Mouse (Mus musculus) T-cell, adult 2 months (primary cell): ENCODE results near the gene Foxa3.
"Not testable (repeated sequence)": the region's sequence is repeated elsewhere in the genome, so short reads cannot be mapped to it uniquely, and the experiment has no call there.

ENCODE experiments used
- DNase-seq: peaks from one replicate; pipeline ENCODE4 v3.0.0; 2022; ENCODE audit warnings: low spot score

Foxa3 gene

GRCm38 (mm10) chr7:19023357-19023814 is at the start of gene Foxa3:
TSS of gene Foxa3 (minus strand) at chr7:19023538.
- DNase-seq = peak; percentile 41

DNA sequence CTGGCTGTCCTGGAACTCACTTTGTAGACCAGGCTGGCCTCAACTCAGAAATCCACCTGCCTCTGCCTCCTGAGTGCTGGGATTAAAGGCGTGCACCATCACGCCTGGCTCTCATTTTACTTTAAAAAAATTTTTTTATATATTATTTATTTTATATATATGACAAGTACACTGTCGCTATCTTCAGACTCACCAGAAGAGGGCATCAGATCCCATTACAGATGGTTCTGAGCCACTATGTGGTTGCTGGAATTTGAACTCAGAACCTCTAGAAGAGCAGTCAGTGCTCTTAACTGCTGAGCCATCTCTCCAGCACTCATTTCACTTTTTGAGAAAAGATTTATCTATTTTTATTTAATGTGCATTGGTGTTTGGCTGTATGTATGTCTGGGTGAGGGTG is 47.7 kb upstream of the Foxa3 start:
- DNase-seq = not testable (repeated sequence)

GRCm38 (mm10) chr7:19069500-19069899 is 46.2 kb upstream of the Foxa3 start:
- peak; percentile 26 for DNase-seq

DNA sequence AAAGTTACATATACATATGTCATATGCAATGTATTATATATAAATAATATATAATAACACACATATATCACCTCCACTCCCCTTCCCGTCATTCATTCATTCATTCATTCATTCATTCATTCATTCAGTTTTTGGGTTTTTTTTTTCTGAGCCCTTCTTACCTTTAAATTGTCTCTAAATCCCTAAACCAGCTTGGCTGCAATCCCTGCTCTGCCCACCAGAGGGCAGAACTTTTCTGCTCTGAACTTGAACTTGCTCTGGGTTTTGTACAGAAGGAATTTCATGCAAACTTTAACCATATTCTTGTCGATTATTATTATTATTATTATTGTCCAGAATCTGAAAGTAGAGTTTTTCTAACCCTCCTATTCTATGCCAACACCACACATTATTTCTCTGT is 45.4 kb upstream of the Foxa3 start:
- DNase-seq = peak; percentile 72

GRCm38 (mm10) chr7:19067935-19068334 is 44.6 kb upstream of the Foxa3 start:
- no peak for DNase-seq

DNA sequence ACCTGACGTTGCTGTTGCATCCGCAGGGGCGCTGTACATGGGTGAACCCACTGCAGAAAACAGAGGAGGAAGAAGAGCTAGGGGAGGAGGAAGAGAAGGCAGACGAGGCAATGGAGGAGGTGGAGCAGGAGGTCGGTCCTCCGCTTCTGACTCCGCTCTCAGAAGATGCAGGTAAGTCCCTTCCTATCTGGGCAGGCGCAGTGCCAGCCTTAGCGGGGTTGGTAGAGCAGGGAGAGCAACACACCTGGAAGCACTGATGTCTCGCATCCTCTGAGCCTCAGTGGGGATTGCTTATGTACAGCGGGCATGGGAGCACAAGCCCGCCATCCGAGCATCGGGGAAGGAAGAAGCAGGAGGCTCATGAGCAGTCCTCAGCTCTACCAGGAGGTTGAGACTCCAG is 43.7 kb upstream of the Foxa3 start:
- DNase-seq = no peak

DNA sequence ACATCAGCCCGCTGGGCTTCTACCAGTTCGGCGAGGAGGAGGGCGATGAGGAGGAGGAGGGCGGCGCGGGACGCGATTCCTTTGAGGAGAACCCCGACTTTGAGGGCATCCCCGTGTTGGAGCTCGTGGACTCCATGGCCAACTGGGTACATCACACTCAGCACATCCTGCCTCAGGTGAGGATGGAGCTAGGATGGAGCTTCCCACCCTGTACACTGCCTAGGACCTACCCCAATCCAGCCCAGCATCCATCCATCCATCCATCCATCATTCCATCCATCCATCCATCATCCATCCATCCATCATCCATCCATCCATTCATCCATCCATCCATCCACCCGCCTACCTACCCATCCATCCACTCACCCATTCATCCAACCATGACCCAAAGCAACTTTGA is 42.6 kb upstream of the Foxa3 start:
- no peak for DNase-seq

DNA sequence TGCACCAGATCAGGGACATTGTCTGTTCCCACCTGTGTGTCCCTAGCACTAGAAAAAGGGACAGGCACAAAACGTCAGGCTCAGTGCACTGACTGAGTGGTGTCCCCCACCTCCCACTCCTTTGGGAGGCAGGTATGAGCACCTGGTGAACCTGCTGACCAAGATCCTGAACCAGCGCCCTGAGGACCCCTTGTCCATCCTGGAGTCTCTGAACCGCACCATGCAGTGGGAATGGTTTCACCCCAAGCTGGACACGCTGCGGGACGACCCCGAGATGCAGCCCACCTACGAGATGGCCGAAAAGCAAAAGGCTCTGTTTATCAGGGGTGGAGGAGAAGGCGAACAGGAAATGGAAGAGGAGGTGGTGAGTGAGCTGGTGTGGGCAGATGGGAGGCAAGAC is 34.1 kb upstream of the Foxa3 start:
- no peak for DNase-seq

DNA sequence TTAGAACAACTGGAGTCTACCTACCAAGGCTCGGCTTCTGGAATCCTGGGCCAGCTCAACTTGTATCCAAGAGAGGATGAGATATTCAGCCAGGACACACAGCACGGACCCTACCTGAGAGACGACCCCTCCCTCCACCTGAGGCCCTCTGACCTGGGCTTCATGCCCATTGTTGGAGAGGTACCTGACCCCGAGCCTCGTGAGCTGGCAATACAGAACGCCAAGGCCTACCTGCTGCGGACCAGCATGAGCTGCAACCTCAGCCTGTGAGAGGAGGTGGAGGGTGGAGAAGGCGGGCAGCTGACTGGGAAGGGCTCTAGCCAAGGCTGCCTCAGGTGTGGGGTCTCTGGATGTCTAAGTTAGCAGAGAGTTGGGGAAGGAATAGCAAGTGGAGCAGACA is 31.8 kb upstream of the Foxa3 start:
- no peak for DNase-seq

DNA sequence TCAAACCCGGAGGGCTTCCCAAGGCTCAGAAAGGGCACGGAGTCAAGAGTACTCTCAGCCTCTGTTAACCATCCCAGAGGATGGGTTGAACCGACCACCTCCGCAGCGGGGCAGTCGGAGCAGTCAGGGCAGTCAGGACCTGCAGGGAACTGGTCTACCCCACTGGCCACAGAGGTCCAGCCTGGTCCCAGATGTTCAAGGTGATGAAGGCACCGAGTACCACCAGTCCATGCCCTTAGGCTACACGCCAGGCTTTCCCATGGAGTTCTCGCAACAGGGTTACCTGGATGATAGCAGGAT is 31.4 kb upstream of the Foxa3 start:
- no peak for DNase-seq

- no peak for DNase-seq
Measured at GRCm38 (mm10) chr7:19054047-19054776, 30.9 kb upstream of the Foxa3 start, which contains the start of gene Rsph6a. TSS of gene Rsph6a (plus strand) at chr7:19054690.

GRCm38 (mm10) chr7:19053136-19053532 is 29.8 kb upstream of the Foxa3 start:
- no peak for DNase-seq

DNA sequence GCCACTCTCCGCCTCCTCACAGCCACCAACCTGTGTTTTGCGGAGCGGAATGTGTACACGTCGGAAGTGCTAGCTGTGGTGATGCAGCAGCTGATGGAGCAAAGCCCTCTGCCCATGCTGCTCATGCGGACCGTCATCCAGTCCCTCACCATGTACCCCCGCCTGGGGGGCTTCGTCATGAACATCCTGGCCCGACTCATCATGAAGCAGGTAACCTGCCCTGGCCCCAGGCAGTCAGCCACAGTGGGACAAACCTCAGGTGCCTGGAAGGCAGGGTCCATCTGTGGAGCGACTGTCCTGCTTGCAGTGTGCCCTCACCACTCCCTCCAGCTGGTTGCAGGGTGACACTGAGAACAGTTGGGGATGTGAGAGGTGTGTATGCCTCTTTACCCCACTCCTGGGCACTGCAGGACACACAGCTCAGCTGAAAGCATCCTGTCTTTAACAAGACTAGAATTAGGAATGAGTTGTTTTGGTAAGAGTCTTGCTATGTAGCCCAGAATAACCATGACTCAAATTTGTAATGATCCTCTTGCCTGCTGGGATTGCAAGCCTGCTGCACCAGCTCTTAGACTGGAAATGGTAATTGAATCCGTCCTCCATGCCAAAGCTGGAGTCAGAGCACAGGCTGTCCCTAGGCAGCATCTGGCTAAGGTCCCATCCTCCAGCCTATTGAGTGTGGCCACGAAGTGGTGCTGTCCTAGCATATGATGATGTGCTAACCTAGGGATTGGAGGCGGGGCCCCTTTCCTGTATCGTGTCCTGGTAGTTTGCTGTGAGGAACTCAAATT is 29.2 kb upstream of the Foxa3 start:
- no peak for DNase-seq

DNA sequence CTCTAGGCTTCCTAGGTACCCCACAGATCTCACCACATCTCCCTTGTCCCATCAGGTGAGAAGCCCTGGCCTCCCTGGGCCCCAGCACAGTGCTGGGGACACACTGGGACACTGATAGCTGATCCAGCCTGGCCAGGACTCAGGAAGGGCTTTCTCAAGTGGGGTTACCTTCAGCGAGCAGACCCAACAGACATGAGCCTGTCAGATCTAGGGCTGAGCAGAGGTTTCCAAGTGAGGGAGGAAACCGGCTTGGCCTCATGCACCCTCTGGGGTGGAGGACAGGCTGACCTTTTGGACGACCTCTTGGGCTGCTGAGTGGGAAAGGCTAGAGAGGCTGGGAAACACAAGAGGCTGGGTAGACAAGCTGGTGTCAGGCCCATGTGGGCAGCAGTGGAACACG is 27.8 kb upstream of the Foxa3 start:
- no peak for DNase-seq

GRCm38 (mm10) chr7:19050172-19050571 is 26.8 kb upstream of the Foxa3 start:
- no peak for DNase-seq

DNA sequence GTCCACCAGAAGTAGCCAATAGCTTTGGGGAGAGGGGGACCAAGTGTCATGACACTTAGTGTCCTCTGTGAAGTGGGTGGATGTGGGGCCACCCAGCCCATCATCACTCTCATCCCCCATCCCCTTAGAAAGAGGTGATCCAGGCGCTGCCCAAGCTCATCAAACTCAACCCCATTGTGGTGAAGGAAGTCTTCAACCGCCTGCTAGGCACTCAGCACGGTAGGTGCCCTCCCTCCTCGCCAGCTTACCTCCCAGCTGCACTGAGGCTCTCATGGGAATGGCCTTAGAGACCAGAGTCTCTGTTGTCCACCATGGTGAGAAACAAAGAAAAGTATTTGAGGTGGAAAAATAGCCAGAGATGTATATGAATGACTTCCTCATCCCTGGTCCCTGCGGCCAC is 25.9 kb upstream of the Foxa3 start:
- DNase-seq = no peak

- DNase-seq = no peak
Measured at GRCm38 (mm10) chr7:19048006-19048527, 24.7 kb upstream of the Foxa3 start.

GRCm38 (mm10) chr7:19046286-19047069 is 23.1 kb upstream of the Foxa3 start:
- DNase-seq = no peak

DNA sequence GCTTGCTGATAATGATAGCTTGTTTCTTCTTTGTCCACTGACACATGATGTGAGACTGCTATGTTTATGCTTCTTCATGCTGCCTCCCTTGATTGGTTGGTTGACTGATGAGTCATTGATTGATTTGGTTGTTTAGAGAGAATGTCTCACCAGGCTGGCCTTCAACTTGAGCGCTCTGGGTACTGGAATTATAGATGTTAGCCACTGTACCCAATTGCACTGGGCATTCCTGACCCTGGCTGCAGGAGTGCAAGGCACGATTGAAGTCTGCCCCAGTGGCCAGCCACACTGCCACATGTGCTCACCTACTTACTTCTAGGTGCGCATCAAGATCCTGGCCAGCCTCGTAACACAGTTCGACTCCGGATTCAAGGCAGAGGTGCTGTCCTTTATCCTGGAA is 21.3 kb upstream of the Foxa3 start:
- no peak for DNase-seq

DNA sequence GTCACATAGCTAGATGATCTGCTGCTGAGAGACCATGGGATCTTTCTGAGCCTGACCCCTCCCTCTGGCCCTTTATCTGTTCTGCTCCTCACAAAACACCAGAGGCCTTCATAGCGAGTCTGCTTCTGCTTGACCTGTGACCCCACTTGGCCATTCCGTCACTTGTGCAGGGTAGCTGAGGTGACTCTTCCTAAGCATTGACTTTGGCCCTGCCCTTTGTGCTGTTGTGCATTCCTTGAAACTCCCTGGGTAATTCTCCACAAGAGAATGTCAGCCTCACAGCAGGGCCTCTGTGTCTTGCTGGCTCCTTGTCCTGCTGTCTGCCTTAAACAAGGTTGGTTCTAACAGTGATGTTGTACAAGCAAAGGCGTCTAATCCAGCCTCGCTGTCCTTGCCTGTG is 8.3 kb upstream of the Foxa3 start:
- no peak for DNase-seq

- peak; percentile 60 for DNase-seq
Measured at GRCm38 (mm10) chr7:19029084-19029653, 5.8 kb upstream of the Foxa3 start.

GRCm38 (mm10) chr7:19028067-19028466 is 4.7 kb upstream of the Foxa3 start:
- DNase-seq = no peak
